Mouse (Mus musculus) stomach, postnatal 0 days (tissue): ENCODE data around the gene Cass4.

Experiments
- CTCF ChIP-seq: IDR thresholded peaks from 2 replicates; pipeline ENCODE4 v1.5.1; 2016; ENCODE audit warnings: antibody characterized with exemption, low read depth, mild to moderate bottlenecking, moderate library complexity
- EP300 ChIP-seq: optimal IDR thresholded peaks from 2 replicates; pipeline ENCODE3; 2016; ENCODE audit warnings: antibody characterized with exemption

- TF ChIP-seq CTCF: no peak
- no peak for TF ChIP-seq EP300
Observed at GRCm38 (mm10) chr2:172394671-172395070, 1.1 kb downstream of the Cass4 start.
